Mouse (Mus musculus): ENCODE measurements at regions not wholly inside any gene's neighbourhood (a gene's known extent, or its start where the extent isn't known, plus 50 kb on each side); places are given as distances from the start of the nearest gene placed in this dataset.

DNA sequence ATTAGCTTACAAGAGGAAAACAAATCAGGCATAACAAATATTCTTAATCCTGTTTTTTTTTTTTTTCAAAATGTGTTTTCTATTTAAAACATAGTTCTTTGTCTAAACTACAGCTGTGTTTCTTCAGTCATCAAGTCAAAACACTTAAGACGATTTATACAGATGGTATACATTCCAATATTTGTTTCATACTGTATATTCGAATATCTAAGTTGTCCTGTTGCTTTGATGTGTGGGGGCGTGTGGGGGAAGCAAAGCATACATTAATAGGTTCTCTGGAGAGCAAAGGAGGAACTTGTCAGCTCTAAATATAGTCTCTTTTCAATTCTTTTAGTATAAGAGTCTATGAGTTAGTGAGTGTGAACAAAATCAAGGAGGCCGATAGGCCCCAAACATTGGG, 1056.7 kb upstream of the Cdh7 start:
- in situ Hi-C loops (cut with MboI, MseI): no loop called here

DNA sequence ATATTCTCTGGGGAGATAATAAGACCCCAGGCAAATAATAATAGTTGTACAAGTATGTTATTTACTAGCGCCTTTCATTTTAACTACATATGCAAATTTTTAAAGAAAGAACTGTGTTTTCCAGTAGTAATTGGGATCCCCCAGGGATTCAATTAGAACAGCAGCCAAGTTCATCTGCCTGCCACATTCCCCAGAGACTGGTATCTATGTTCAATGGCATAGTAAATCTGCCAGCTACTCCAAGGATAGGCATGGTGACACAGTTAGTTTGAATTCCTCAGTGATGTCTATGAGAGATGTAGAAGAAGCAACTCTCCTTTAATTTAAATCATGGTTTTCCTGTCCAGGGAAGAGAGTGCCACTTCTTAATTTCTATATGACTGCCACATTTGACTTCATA, 1047.9 kb upstream of the Cdh7 start:
- in situ Hi-C loops (cut with MboI, MseI): no loop called here

DNA sequence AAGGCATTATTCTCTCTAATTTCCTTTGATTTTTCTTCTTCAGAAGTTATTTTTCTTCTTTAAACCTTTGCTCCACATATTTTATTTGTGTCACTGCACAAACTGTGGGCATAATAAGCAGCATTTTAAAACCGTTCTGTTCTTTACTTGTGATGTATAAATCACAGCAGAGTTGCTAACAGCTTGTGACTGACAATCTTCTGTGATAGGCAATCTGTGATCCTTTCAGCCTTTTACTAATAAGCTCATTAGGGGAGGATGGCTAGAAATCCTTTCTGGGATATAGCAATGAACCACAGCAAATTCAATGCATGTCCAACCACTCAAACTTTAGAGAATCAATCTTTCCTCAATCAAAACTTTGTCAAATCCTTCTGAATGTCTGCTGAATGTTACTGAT, 1007.4 kb upstream of the Cdh7 start:
- in situ Hi-C loops (cut with MboI, MseI): no loop called here

DNA sequence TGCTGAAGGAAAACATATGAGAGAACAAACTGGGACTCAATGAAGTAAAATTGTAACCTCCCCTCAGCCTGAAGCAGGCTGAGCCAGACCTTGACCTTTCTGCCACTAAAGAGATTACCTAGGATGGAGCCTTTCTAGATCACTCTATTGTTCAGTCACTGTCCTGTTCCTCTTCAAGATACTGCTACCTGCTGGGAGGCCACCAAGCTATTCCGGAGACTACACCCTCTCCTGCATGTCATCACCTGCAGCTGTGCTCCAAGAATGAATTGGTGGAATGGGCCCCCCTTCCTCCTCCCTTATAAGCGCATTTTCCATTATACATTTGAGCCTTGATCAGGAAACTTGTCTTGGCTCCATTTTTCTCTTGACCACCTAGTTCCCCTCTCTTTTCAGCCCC, 987.6 kb upstream of the Cdh7 start:
- in situ Hi-C loops (cut with MboI, MseI): loop anchor here (10.0 kb wide), 1 partner anchor 700 kb away; no protein-coding TSS in a partner anchor
